Mouse (Mus musculus) embryonic facial prominence, embryonic 13.5 days (tissue): Measurements from ENCODE around the gene Hip1r. TPM values are rescaled to one million over a fixed set of nuclear protein-coding genes. Genes with fewer than 3 reads are reported as not detected.

Experiments
- ATAC-seq: fragments of 200-750 bp; cut with Nextera tagmentation; 2 replicates; pipeline ENCODE4 v1.8.0; 2017; ENCODE audit warnings: low read depth; ENCODE audit not compliant: insufficient number of reproducible peaks, insufficient read depth, low FRiP score, low TSS enrichment
- H3K27ac ChIP-seq: fragments of 300-500 bp; sonication (generic); 2 replicates; pipeline ENCODE4 v1.5.1; 2015; ENCODE audit warnings: moderate library complexity, mild to moderate bottlenecking, inconsistent platforms
- H3K27me3 ChIP-seq: fragments of 300-500 bp; sonication (generic); 2 replicates; pipeline ENCODE4 v1.6.1; 2015; ENCODE audit warnings: mild to moderate bottlenecking, inconsistent platforms
- H3K36me3 ChIP-seq: fragments of 300-500 bp; sonication (generic); 2 replicates; pipeline ENCODE4 v1.6.1; 2015; ENCODE audit warnings: mild to moderate bottlenecking, inconsistent platforms
- H3K4me1 ChIP-seq: fragments of 300-500 bp; sonication (generic); 2 replicates; pipeline ENCODE4 v1.6.1; 2015; ENCODE audit warnings: inconsistent platforms
- H3K4me2 ChIP-seq: fragments of 300-500 bp; sonication (generic); 2 replicates; pipeline ENCODE4 v1.6.1; 2015; ENCODE audit warnings: moderate library complexity, mild to moderate bottlenecking, inconsistent platforms
- H3K4me3 ChIP-seq: fragments of 300-500 bp; sonication (generic); 2 replicates; pipeline ENCODE4 v1.5.1; 2015; ENCODE audit warnings: mild to moderate bottlenecking, inconsistent platforms
- H3K9ac ChIP-seq: fragments of 300-500 bp; sonication (generic); 2 replicates; pipeline ENCODE4 v1.6.1; 2015; ENCODE audit warnings: mild to moderate bottlenecking, inconsistent platforms
- H3K9me3 ChIP-seq: fragments of 300-500 bp; sonication (generic); 2 replicates; pipeline ENCODE4 v1.6.1; 2016; ENCODE audit warnings: inconsistent platforms
- WGBS: fragments of 180-500 bp; shearing (Covaris S2); methylation state at CpG from one replicate; pipeline ENCODE4 v1.1.7; 2015; ENCODE audit warnings: mixed read lengths; 5-methylcytosine and 5-hydroxymethylcytosine counted together
- polyA plus RNA-seq: library from polyadenylated mRNA; unstranded; fragments of >200 nt; fragmentation: Nextera tagmentation; extraction: Ambion mirVana; gene quantifications from 2 replicates; pipeline ENCODE4 v1.2.1, GENCODE M21; 2015

Hip1r gene
- 9.6 and 12.3 TPM in 2 replicates for polyA plus RNA-seq

DNA sequence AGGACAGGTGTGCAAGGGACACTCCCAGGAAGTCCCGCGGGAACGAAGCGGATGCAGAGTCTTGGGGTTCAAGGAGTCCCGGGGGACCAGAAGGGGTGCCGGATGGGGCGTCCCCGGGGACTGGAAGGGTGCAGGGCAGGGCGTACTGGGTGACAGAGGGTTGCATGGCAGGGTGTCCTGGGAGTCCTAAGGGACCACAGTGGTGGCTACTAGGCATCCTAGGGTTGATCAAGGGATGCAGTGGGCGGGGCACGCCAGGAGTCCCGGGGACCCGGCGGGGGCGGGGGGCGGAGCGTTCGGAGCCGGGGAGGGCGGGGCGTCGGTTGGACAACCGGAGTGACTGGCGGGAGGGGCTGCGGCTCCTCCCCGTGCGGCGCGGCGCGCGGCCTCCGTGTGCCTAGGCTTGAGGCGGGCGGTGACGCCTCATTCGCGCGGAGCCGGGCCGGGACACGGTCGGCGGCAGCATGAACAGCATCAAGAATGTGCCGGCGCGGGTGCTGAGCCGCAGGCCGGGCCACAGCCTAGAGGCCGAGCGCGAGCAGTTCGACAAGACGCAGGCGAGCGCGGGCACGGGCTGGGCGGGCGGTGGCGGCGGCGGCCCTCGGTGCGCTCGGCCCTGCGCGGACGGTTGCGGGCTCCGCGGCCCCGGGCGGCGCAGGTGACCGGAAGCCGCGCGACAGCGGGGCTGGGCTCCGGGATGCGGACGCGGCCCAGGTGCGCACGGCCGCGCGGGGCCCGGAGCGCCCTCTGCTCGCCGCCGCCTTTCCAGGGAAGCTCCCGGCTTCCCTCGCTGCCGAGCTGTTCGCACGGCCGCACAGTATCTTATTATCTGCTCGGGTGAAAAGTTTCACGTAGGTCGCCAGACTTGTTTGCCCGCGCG lies at the start of gene Hip1r:
Gene Hip1r, plus strand, starts transcription at position 330 of the 880 bp plus-strand sequence.
- H3K27ac ChIP-seq = no peak within 1 kb of the TSS
- no peaks in the 10 kb centered on the region for H3K36me3 ChIP-seq
- ATAC-seq = peak; percentile 72
- H3K4me1 ChIP-seq = peaks cover 28% of the 10 kb centered on the region
- WGBS = 1% methylated on average over 106 of the region's 106 CpGs
- H3K9ac ChIP-seq = peak within 1 kb of the TSS; percentile 80
- peak within 1 kb of the TSS; percentile 75 for H3K4me3 ChIP-seq
- peaks cover 25% of the 10 kb centered on the region for H3K27me3 ChIP-seq
- peak within 1 kb of the TSS; percentile 95 for H3K4me2 ChIP-seq
- H3K9me3 ChIP-seq = no peaks in the 10 kb centered on the region

- H3K4me1 ChIP-seq = peaks cover 4% of the 10 kb centered on the region; the same call in 1 of the 2 replicates
- H3K27ac ChIP-seq = no peak within 1 kb of the TSS
- ATAC-seq = no peak
- no peaks in the 10 kb centered on the region for H3K27me3 ChIP-seq
- H3K9ac ChIP-seq = no peak within 1 kb of the TSS
- H3K9me3 ChIP-seq = no peaks in the 10 kb centered on the region
- WGBS = 95% methylated on average over 9 of the region's 9 CpGs
- peaks cover 71% of the 10 kb centered on the region for H3K36me3 ChIP-seq
- no peak within 1 kb of the TSS for H3K4me3 ChIP-seq
- no peak within 1 kb of the TSS for H3K4me2 ChIP-seq
Observed at GRCm38 (mm10) chr5:123927118-123927517, 46.3 kb upstream of the Hip1r start, which contains the start of gene Gm43518. Gene Gm43518 (plus strand): TSS chr5:123927418.

DNA sequence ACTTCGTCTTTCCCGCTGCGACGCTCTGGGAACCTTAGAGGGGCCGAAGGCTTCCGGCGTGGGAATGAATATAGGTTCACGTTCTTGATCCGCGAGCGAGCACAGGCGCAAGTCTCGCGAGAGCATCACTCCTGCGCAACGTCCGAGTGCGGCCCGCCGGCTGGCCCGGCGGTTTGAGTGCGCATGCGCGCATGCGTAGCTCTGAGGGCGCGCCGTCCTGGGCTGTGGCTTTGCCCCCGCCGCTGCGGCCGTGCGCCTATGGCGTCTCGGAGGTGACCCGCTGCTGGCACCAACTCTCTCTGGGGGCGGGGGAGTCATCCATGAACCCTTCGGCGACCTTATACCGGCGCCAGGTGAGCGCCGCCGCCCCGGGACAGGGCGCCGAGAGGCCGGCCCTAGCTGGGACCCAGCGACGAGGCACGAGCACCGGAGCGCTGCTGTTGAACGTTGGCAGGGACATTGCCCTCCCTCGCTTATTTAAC lies 42.9 kb upstream of the Hip1r start, which contains the start of gene Ccdc62:
Gene Ccdc62, plus strand, starts transcription at position 172 of the 482 bp plus-strand sequence.
- WGBS = under 1% methylated on average over 56 of the region's 56 CpGs
- H3K36me3 ChIP-seq = peaks cover 37% of the 10 kb centered on the region
- peaks cover 11% of the 10 kb centered on the region for H3K4me1 ChIP-seq
- peak within 1 kb of the TSS; percentile 86 for H3K27ac ChIP-seq
- H3K4me2 ChIP-seq = peak within 1 kb of the TSS; percentile 72
- H3K9me3 ChIP-seq = no peaks in the 10 kb centered on the region
- peak within 1 kb of the TSS; percentile 95 for H3K9ac ChIP-seq
- no peaks in the 10 kb centered on the region for H3K27me3 ChIP-seq
- ATAC-seq = peak; percentile 95
- H3K4me3 ChIP-seq = peak within 1 kb of the TSS; percentile 71

- no peak for ATAC-seq
- H3K9me3 ChIP-seq = no peaks in the 10 kb centered on the region
- WGBS = 50% methylated on average over 13 of the region's 13 CpGs
- no peaks in the 10 kb centered on the region for H3K27me3 ChIP-seq
- peak overlapping the region; percentile 86; the same call in 1 of the 2 replicates for H3K27ac ChIP-seq
- H3K9ac ChIP-seq = peak overlapping the region; percentile 95
- peaks cover 31% of the 10 kb centered on the region for H3K36me3 ChIP-seq
- peaks cover 11% of the 10 kb centered on the region for H3K4me1 ChIP-seq
- peak overlapping the region; percentile 71 for H3K4me3 ChIP-seq
- peak overlapping the region; percentile 72 for H3K4me2 ChIP-seq
Observed at GRCm38 (mm10) chr5:123931131-123931530, 42.3 kb upstream of the Hip1r start.

- peaks cover 13% of the 10 kb centered on the region for H3K36me3 ChIP-seq
- H3K4me3 ChIP-seq = no peak overlapping the region
- no peaks in the 10 kb centered on the region for H3K27me3 ChIP-seq
- no peak overlapping the region for H3K9ac ChIP-seq
- H3K9me3 ChIP-seq = no peaks in the 10 kb centered on the region
- no peak overlapping the region for H3K27ac ChIP-seq
- peaks cover 11% of the 10 kb centered on the region for H3K4me1 ChIP-seq
- H3K4me2 ChIP-seq = no peak overlapping the region
- no peak for ATAC-seq
Observed at GRCm38 (mm10) chr5:123932927-123933326, 40.5 kb upstream of the Hip1r start.

DNA sequence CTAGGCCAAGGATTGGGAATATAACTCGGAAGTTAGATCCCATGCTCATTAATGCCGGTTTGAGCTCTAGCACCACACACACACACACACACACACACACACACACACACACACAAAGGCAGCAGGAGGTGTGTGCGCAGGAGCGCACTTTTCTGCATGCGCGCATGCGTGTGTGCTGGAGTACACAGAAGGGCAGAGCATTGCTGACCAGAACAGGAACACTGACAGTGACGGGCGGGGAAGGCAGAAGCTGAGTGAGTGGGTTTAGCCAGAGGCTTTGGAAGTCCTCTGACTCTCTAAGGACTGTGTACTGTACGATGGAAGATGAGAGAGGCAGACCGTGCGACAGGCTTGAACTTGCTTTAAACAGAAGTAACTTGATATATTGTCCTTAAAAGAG lies 39.9 kb upstream of the Hip1r start:
- Histone ChIP-seq H3K4me2 (peak overlapping the region; percentile 27; the same call in 1 of the 2 replicates), H3K4me3 (no peak overlapping the region), H3K4me1 (peaks cover 11% of the 10 kb centered on the region), H3K27me3 (no peaks in the 10 kb centered on the region), H3K9me3 (no peaks in the 10 kb centered on the region), H3K9ac (no peak overlapping the region), H3K36me3 (peaks cover 7% of the 10 kb centered on the region), H3K27ac (no peak overlapping the region)
- ATAC-seq = no peak
- WGBS = 74% methylated on average over 12 of the region's 12 CpGs

DNA sequence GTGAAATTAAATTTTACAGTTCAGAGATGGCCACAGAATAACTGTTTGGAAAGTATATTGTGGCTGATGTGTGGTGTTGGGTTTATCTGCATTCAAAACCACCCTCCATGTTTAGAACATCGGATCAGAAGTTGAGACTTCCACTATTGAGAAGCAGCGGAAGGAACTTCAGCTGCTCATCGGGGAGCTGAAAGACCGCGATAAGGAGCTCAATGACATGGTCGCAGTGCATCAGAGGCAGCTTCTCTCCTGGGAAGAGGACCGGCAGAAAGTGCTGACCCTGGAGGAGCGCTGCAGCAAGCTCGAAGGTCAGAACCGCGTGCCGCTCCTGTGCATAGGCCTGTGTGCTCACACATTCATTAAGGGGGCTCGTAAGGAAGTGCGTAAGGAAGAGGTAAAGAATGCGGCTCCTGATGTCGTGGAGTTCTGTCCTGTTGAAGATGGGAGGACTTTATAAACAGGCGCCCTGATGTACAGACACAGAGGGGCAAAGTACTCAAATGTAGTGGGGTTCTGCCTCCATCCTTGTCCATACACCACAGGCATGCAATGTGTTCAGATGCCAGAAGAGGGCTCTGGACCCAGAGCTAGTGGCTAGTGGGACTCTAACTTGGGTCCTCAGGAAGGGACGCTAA lies 39.4 kb upstream of the Hip1r start:
- Histone ChIP-seq H3K27me3 (no peaks in the 10 kb centered on the region), H3K4me1 (peaks cover 11% of the 10 kb centered on the region), H3K36me3 (0 out of 2 replicates have a peak, but pooled peaks cover 3% of the 10 kb centered on the region), H3K9me3 (no peaks in the 10 kb centered on the region), H3K27ac (no peak overlapping the region), H3K4me2 (peak overlapping the region; percentile 27; the same call in 1 of the 2 replicates), H3K4me3 (no peak overlapping the region), H3K9ac (peak overlapping the region; percentile 11; the same call in 1 of the 2 replicates)
- 32% methylated on average over 18 of the region's 18 CpGs for WGBS
- ATAC-seq = no peak

DNA sequence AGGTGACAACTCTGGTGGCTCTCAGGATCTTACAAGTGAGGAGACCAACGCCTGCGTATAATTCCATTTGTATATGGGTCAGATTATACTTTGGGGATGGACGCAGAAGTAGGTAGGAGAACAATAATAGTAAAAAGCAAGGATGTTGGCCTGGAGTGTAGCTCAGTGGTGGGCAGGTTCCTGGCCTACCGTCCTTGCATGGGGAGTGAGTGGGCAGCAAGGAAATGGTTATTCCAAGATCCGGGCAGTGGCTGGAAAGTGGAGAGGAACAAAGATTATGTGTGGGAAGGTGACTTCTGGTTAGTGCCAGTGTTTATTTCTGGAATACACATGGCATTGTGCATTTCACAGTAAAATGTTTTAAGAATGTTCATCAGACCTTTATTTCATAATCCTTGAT lies 37.5 kb upstream of the Hip1r start:
- no peak for ATAC-seq
- H3K27me3 ChIP-seq = no peaks in the 10 kb centered on the region
- no peaks in the 10 kb centered on the region for H3K36me3 ChIP-seq
- no peaks in the 10 kb centered on the region for H3K9me3 ChIP-seq
- H3K4me3 ChIP-seq = no peak overlapping the region
- peaks cover 11% of the 10 kb centered on the region for H3K4me1 ChIP-seq
- H3K9ac ChIP-seq = 0 out of 2 replicates have a peak overlapping the region, but pooled peaks have one; percentile 7
- 83% methylated on average over 5 of the region's 5 CpGs for WGBS
- H3K4me2 ChIP-seq = no peak overlapping the region
- no peak overlapping the region for H3K27ac ChIP-seq

- Histone ChIP-seq H3K4me2 (no peak overlapping the region), H3K4me1 (peaks cover 7% of the 10 kb centered on the region; the same call in 1 of the 2 replicates), H3K36me3 (no peaks in the 10 kb centered on the region), H3K27ac (no peak overlapping the region), H3K9me3 (no peaks in the 10 kb centered on the region), H3K9ac (no peak overlapping the region), H3K27me3 (no peaks in the 10 kb centered on the region), H3K4me3 (no peak overlapping the region)
- 82% methylated on average over 5 of the region's 5 CpGs for WGBS
- no peak for ATAC-seq
Observed at GRCm38 (mm10) chr5:123938479-123938878, 34.9 kb upstream of the Hip1r start.

GRCm38 (mm10) chr5:123946546-123946945 lies 26.9 kb upstream of the Hip1r start:
- WGBS = 75% methylated on average over 4 of the region's 4 CpGs
- H3K9ac ChIP-seq = no peak overlapping the region
- no peak overlapping the region for H3K4me2 ChIP-seq
- H3K4me3 ChIP-seq = no peak overlapping the region
- no peaks in the 10 kb centered on the region for H3K27me3 ChIP-seq
- ATAC-seq = no peak
- H3K4me1 ChIP-seq = no peaks in the 10 kb centered on the region
- no peaks in the 10 kb centered on the region for H3K9me3 ChIP-seq
- H3K36me3 ChIP-seq = no peaks in the 10 kb centered on the region
- no peak overlapping the region for H3K27ac ChIP-seq

- Histone ChIP-seq H3K9me3 (no peaks in the 10 kb centered on the region), H3K9ac (no peak overlapping the region), H3K36me3 (no peaks in the 10 kb centered on the region), H3K27me3 (no peaks in the 10 kb centered on the region), H3K27ac (no peak overlapping the region), H3K4me1 (no peaks in the 10 kb centered on the region), H3K4me3 (no peak overlapping the region), H3K4me2 (no peak overlapping the region)
- no peak for ATAC-seq
- WGBS = 50% methylated on average over 7 of the region's 7 CpGs
Observed at GRCm38 (mm10) chr5:123947041-123947761, 26.2 kb upstream of the Hip1r start.
